Mouse (Mus musculus) cerebellum, adult 2 months (tissue): ENCODE results near the gene Muc13.
A peak's percentile ranks its signal among the peaks of the same experiment; 100 is the strongest.

Source experiments
- CTCF ChIP-seq: fragments of 200-500 bp; IDR thresholded peaks from 2 replicates; pipeline ENCODE4 v1.5.1; 2011; ENCODE audit warnings: low read depth, mild to moderate bottlenecking, control low read depth, low read length, moderate library complexity, borderline replicate concordance; ENCODE audit not compliant: insufficient read depth
- POLR2A ChIP-seq: fragments of 200-500 bp; IDR thresholded peaks from 2 replicates; pipeline ENCODE4 v1.6.1; 2011; ENCODE audit warnings: low read length, control low read depth, borderline replicate concordance; ENCODE audit not compliant: insufficient read depth

GRCm38 (mm10) chr16:33859988-33860700 lies 66.3 kb downstream of the Muc13 start:
- TF ChIP-seq POLR2A (no peak), CTCF (peak; percentile 60; the same call in 1 of the 2 replicates)
